Mouse (Mus musculus) intestine, postnatal 0 days (tissue): Measurements from ENCODE around the gene Olfr215. TPM values are rescaled to one million over a fixed set of nuclear protein-coding genes. Genes with fewer than 3 reads are reported as not detected.
"Not testable (repeated sequence)": the region's sequence is repeated elsewhere in the genome, so short reads cannot be mapped to it uniquely, and the experiment has no call there.

Experiments
- ATAC-seq: fragments of 200-750 bp; cut with Nextera tagmentation; 2 replicates; pipeline ENCODE4 v1.8.0; 2017; ENCODE audit warnings: mild to moderate bottlenecking, moderate TSS enrichment, moderate library complexity
- H3K27ac ChIP-seq: fragments of 300-500 bp; sonication (generic); 2 replicates; pipeline ENCODE4 v1.5.1; 2014; ENCODE audit warnings: mild to moderate bottlenecking, low read depth, low read length, moderate library complexity
- H3K27me3 ChIP-seq: fragments of 300-500 bp; sonication (generic); replicated peaks from 2 replicates; pipeline ENCODE4 v1.6.1; 2014; ENCODE audit warnings: low read length, mixed read lengths; ENCODE audit not compliant: control insufficient read depth, insufficient read depth
- H3K36me3 ChIP-seq: fragments of 300-500 bp; sonication (generic); 2 replicates; pipeline ENCODE4 v1.6.1; 2014; ENCODE audit warnings: mild to moderate bottlenecking, moderate library complexity; ENCODE audit not compliant: control insufficient read depth, insufficient read depth
- H3K4me1 ChIP-seq: fragments of 300-500 bp; sonication (generic); replicated peaks from 2 replicates; pipeline ENCODE4 v1.6.1; 2014; ENCODE audit warnings: antibody characterized with exemption, low read length, mixed read lengths; ENCODE audit not compliant: control insufficient read depth, insufficient read depth
- H3K4me2 ChIP-seq: fragments of 300-500 bp; sonication (generic); replicated peaks from 2 replicates; pipeline ENCODE4 v1.6.1; 2014; ENCODE audit warnings: low read depth, mild to moderate bottlenecking, moderate library complexity
- H3K4me3 ChIP-seq: fragments of 300-500 bp; sonication (generic); 2 replicates; pipeline ENCODE4 v1.5.1; 2014; ENCODE audit warnings: low read depth, low read length
- H3K9ac ChIP-seq: fragments of 300-500 bp; sonication (generic); 2 replicates; pipeline ENCODE4 v1.6.1; 2014; ENCODE audit warnings: mild to moderate bottlenecking, low read depth, low read length
- H3K9me3 ChIP-seq: fragments of 300-500 bp; sonication (generic); 2 replicates; pipeline ENCODE4 v1.6.1; 2016; ENCODE audit warnings: mixed run types; ENCODE audit not compliant: control insufficient read depth
- CTCF ChIP-seq: sonication (generic); IDR thresholded peaks from 2 replicates; pipeline ENCODE4 v1.5.1; 2016; ENCODE audit warnings: low read depth, mild to moderate bottlenecking, control low read depth, antibody characterized with exemption, moderate library complexity
- WGBS: fragments of 180-500 bp; shearing (Covaris S2); extraction: QIAGEN DNeasy Blood & Tissue Kit; methylation state at CpG from one replicate; pipeline ENCODE4 v1.1.7; 2014; 5-methylcytosine and 5-hydroxymethylcytosine counted together
- polyA plus RNA-seq: library from polyadenylated mRNA; unstranded; fragments of >200 nt; fragmentation: Nextera tagmentation; extraction: Ambion mirVana; gene quantifications from 2 replicates; pipeline ENCODE4 v1.2.1, GENCODE M21; 2015

The Olfr215 gene
- polyA plus RNA-seq, 1 experiment from 2014 or later, result not detected

DNA sequence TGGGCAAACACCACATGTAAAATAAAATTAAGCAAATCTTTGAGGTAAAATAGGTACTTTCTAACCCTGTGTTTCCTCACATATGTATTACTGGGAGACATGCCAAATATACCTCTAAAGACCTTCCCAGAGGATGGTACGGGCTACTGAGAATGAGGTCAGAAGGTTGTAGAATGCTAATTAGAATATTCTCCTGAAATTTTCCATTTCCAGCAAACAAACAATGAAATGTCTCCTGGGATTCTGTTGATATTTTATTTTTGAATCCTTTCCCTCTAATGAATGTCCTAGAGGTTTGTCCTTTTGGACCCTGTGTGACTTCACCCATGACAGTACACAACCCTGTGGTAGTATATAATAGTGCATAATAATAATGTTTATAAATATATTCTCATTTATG lies 30.1 kb downstream of the Olfr215 start, which contains the start of gene Olfr214:
Gene Olfr214, plus strand, starts transcription at position 301 of the 400 bp plus-strand sequence.
- TF ChIP-seq CTCF, result no peak
- no peak for ATAC-seq
- WGBS, result 80% methylated on average over 1 of the region's 1 CpGs
- no peaks in the 10 kb centered on the region for H3K27me3 ChIP-seq
- no peak within 1 kb of the TSS for H3K9ac ChIP-seq
- H3K27ac ChIP-seq, result no peak within 1 kb of the TSS
- H3K4me2 ChIP-seq, result no peak within 1 kb of the TSS
- H3K4me1 ChIP-seq, result no peaks in the 10 kb centered on the region
- no peaks in the 10 kb centered on the region for H3K9me3 ChIP-seq
- H3K36me3 ChIP-seq, result no peaks in the 10 kb centered on the region
- H3K4me3 ChIP-seq, result no peak within 1 kb of the TSS

DNA sequence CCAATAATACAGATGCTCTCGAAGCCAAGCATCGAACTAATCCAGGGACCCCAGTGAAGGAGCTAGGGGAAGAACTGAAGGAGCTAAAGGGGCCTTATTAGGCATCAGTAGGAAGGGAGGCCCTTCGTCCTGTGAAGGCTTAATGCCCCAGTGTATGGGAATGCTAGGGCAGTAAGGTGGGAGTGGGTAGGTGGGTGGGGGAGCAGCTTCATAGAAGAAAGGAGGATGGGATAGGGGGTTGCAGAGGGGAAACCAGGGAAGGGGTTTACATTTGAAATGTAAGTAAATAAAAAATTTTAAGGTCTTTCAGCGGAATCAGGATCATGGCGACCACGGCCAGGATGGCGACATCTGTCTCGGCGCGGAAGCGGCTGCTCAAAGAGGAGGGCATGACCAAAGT lies 33.2 kb downstream of the Olfr215 start, which contains the start of gene Gm5580:
Gene Gm5580, plus strand, starts transcription at position 301 of the 400 bp plus-strand sequence.
- not testable (repeated sequence) for H3K27ac ChIP-seq, H3K36me3 ChIP-seq, H3K9ac ChIP-seq, H3K4me2 ChIP-seq, H3K4me3 ChIP-seq, H3K27me3 ChIP-seq, H3K9me3 ChIP-seq, H3K4me1 ChIP-seq, ATAC-seq
- WGBS, result 92% methylated on average over 11 of the region's 11 CpGs

GRCm38 (mm10) chr6:116542500-116542899 lies 41.5 kb downstream of the Olfr215 start:
- no peak overlapping the region for H3K4me2 ChIP-seq
- H3K27me3 ChIP-seq, result no peaks in the 10 kb centered on the region
- H3K9ac ChIP-seq, result no peak overlapping the region
- whole genome bisulfite sequencing, result 80% methylated on average over 2 of the region's 2 CpGs
- no peaks in the 10 kb centered on the region for H3K4me1 ChIP-seq
- ATAC-seq, result no peak
- no peak overlapping the region for H3K27ac ChIP-seq
- H3K4me3 ChIP-seq, result no peak overlapping the region
- no peaks in the 10 kb centered on the region for H3K9me3 ChIP-seq
- no peak for TF ChIP-seq CTCF
- H3K36me3 ChIP-seq, result no peaks in the 10 kb centered on the region

- H3K4me1 ChIP-seq, result no peaks in the 10 kb centered on the region
- H3K9me3 ChIP-seq, result no peaks in the 10 kb centered on the region
- TF ChIP-seq CTCF, result no peak
- no peak within 1 kb of the TSS for H3K4me3 ChIP-seq
- no peaks in the 10 kb centered on the region for H3K27me3 ChIP-seq
- no peak within 1 kb of the TSS for H3K9ac ChIP-seq
- no peaks in the 10 kb centered on the region for H3K36me3 ChIP-seq
- 81% methylated on average over 1 of the region's 1 CpGs for WGBS
- H3K27ac ChIP-seq, result no peak within 1 kb of the TSS
- H3K4me2 ChIP-seq, result no peak within 1 kb of the TSS
- ATAC-seq, result no peak
These were observed 45.8 kb downstream of the Olfr215 start, which contains the start of gene Olfr213 for GRCm38 (mm10) chr6:116538156-116538555. Olfr213 (plus strand) TSS chr6:116538456.

Other genes with a start within 250 kb of the Olfr215 start
- 29.4 and 31.5 TPM in 2 replicates for gene March8, start 246.2 kb downstream of the Olfr215 start, polyA plus RNA-seq
- gene Alox5, start 123.0 kb downstream of the Olfr215 start, polyA plus RNA-seq, result 0.43 and 0.48 TPM in 2 replicates
- gene Olfr211, start 95.1 kb downstream of the Olfr215 start, polyA plus RNA-seq, result not detected in 2 replicates
- gene Olfr212, start 77.7 kb downstream of the Olfr215 start, polyA plus RNA-seq, result 0.05 TPM in 1 of 2 replicates, not detected in the other
- gene Olfr213, start 45.7 kb downstream of the Olfr215 start, polyA plus RNA-seq, result not detected in 2 replicates
- 0.24 and 0.35 TPM in 2 replicates for gene Gm5580, start 33.1 kb downstream of the Olfr215 start, polyA plus RNA-seq
- gene Olfr214, start 30.0 kb downstream of the Olfr215 start, polyA plus RNA-seq, result not detected in 2 replicates
- gene Zfp422, start 44.8 kb upstream of the Olfr215 start, polyA plus RNA-seq, result 41.8 and 43.3 TPM in 2 replicates
- 11.2 and 13.0 TPM in 2 replicates for gene Depp1, start 66.4 kb upstream of the Olfr215 start, polyA plus RNA-seq
- gene Rassf4, start 89.8 kb upstream of the Olfr215 start, polyA plus RNA-seq, result 6.4 and 6.7 TPM in 2 replicates
- 0.01 TPM in 1 of 2 replicates, not detected in the other for gene Tmem72, start 132.7 kb upstream of the Olfr215 start, polyA plus RNA-seq